Mouse (Mus musculus): ENCODE measurements around the gene Usp53. TPM values are rescaled to one million over a fixed set of nuclear protein-coding genes. Genes with fewer than 3 reads are reported as not detected.

Gene Usp53
- polyA plus RNA-seq (2012; rRNA removed; ENCODE audit: low replicate concordance), result 2.6 and 4.0 TPM in 2 replicates

DNA sequence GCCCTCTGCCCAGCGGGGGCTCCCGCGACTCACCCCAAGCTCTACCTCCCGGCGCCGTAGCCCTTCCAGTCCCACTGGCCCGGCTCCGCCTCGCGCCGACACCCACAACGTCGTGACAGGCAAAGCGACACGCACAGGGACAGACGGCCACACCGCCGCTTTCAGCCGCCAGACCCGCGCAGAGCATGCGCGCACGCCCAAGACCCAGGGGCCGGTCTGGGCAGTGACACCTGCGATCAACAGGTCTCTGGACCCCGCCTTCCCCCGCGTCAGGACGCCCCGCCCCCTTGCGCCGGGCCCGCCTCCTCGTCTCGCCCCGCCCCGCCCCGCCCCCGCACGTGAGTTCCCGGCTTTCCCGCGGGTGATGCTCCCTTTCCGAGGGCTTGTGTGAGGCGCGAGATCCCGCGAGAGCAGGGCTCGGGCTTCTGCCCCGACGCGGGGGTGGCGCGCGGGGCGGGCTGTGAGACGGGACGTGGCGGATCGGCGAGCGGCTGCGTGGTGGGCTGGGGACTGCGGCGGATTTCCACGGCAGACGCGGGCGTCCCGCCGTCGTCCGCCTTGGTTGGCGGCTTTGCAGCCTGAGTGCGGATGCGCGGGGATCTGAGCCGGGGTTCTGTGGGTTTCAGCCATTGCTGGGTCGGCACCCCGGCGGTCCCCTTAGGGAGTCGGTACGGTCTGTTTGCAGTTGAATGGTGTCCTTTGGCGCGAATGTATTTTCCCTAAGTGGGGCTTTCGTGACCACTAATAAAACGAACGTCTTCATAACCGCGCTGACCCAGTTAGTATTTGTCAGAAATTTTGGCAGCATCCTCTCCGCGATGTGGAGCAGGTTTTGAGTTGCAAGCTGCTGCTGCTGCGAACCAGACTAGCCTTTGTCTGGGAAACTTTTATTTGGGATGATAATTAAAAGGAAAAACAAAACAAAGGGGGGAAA is at the start of gene Usp53:
Gene Usp53 (minus strand): TSS at position 262 of the 934 bp plus-strand sequence.

DNA sequence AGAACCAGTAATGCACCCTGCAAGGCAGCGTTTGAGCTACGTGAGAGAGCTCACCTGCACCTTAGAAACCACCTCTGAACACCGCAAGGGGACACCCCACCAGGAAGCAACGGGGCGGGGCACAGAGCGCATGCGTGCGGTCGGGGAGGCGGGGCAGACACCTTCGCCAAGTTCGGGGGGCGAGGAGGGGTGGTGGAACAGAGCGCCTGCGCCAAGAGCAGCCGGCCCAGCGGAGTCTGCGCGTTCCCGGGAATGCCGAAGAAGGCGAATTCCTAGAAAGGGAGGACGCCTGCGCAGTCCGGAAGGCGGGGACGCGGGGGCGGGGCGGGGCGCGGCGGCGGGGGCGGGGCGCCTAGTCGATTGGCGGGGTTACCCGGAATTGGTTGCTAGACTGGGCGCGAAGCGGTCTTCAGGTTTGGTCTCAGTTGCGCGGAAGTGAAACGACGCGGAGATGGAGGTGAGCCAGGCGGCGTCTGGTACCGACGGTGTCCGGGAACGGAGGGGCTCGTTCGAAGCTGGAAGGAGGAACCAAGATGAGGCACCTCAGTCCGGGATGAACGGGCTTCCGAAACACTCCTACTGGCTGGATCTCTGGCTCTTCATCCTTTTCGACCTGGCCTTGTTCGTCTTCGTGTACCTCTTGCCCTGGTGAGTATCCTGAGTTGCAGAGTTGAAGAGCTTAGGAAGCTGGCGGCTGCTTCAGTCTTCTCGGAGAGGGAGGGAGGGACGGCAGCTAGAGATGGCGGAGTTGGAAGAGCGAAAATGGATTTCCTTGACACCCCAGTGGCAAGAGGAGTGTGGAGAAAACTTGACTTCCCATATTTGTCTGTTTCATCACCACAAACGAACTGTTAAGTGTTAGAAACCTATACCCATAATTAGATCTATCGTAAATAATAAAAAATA is 60.0 kb downstream of the Usp53 start, which contains the start of gene 1810037I17Rik:
Gene 1810037I17Rik (plus strand): TSS at position 195 of the 906 bp plus-strand sequence.

DNA sequence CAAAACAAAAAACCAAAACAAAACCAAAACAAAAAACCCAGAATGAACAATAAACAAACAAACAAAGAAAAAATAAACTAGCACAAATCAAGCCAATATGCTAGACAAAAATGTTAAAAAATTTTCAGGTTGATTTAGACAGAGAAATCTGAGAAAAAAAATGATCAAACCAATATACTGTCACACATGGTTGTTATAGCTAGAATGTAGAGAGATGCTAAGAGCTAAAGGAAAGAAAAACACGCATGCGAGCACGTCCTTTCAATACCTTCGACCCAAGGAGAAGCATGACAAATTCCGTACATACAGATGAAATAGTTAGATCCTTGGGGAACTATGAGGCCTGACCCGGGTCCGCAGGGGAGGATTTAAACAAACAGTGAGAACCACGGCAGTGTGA is 65.0 kb downstream of the Usp53 start, which contains the start of gene Gm10959:
Gene Gm10959 (minus strand): TSS at position 101 of the 400 bp plus-strand sequence.

DNA sequence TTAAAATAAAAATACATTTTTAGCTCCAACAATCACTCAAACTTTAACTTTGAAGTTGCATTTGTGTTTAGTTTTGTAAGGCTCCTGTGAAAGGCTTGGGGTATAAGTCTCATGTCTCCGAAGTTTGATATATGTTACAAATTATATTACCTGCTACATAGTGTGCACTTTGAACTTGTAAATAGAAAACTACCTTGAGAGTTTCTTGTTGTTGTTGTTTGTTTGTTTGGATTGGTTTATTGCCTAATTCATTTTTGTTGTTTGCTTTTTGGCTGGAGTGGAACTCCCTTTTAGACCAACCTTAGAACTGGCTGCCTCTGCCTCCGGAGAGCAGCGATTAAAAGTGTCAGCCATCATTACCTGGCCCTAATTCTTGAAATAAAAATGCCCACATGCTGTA is 89.5 kb downstream of the Usp53 start, which contains the start of gene Fabp2:
Gene Fabp2 (plus strand): TSS at position 301 of the 400 bp plus-strand sequence.

Other genes starting within 250 kb of the Usp53 start
- not detected in 2 replicates for gene Fabp2, start 89.4 kb downstream of the Usp53 start, polyA plus RNA-seq (2012; rRNA removed; ENCODE audit: low replicate concordance)
- not detected in 2 replicates for gene Gm10959, start 65.2 kb downstream of the Usp53 start, polyA plus RNA-seq (2012; rRNA removed; ENCODE audit: low replicate concordance)
- 53.2 and 65.7 TPM in 2 replicates for gene 1810037I17Rik, start 60.3 kb downstream of the Usp53 start, polyA plus RNA-seq (2012; rRNA removed; ENCODE audit: low replicate concordance)
- gene Myoz2, start 50.5 kb upstream of the Usp53 start, polyA plus RNA-seq (2012; rRNA removed; ENCODE audit: low replicate concordance), result not detected in 2 replicates

All from subcutaneous adipose tissue, adult 2 months (tissue).